Comparison of ENCODE assay signal across 27 mouse cellular contexts in genomic region chr3:30195186-30195585, GRCm38 (mm10).
DNase-seq lines count a peak whose midpoint lies in the region; ATAC-seq and TF ChIP-seq lines count a peak whose summit lies in the region.
"Had no signal": no experiment of that assay in that cellular context is flagged by ENCODE, and none has a peak within 500 bp of the region (broad histone marks: within the 10 kb centered on the region; RNA-seq: fewer than 3 reads in every experiment).

No protein-coding gene starts in this region.

- peak; percentile 88 for ATAC-seq in intestine, embryonic 15.5 days
- peak; percentile 95 for ATAC-seq in intestine, postnatal 0 days
- ATAC-seq in stomach, embryonic 16.5 days (ENCODE audit: insufficient read depth, low FRiP score) = 0 out of 2 replicates have a peak, but pooled peaks have one; percentile 29
- ATAC-seq: activated CD4-positive, CD25-positive, alpha-beta regulatory T cell, adult 4 months; CD4-positive, CD25-positive, alpha-beta regulatory T cell, adult 4 months; forebrain, embryonic 13.5 days; forebrain, embryonic 15.5 days; Patski had no signal

- WGBS in intestine, embryonic 15.5 days = 67% methylated on average over 3 of the region's 3 CpGs
- 38% methylated on average over 3 of the region's 3 CpGs for WGBS in intestine, postnatal 0 days
- 84% methylated on average over 3 of the region's 3 CpGs for WGBS in stomach, embryonic 16.5 days
- 86% methylated on average over 3 of the region's 3 CpGs for WGBS in lung, adult 2 months

- no peak for TF ChIP-seq CTCF in intestine, postnatal 0 days (IDR thresholded peaks at IDR 0.05; ENCODE audit: low read depth)
- no peak for TF ChIP-seq CTCF in lung, adult 2 months (IDR thresholded peaks at IDR 0.05; ENCODE audit: insufficient read depth, low read length)

- H3K9ac ChIP-seq in intestine, embryonic 15.5 days = no peak overlapping the region
- no peak overlapping the region for H3K9ac ChIP-seq in intestine, postnatal 0 days (ENCODE audit: low read depth, low read length)
- no peak overlapping the region for H3K9ac ChIP-seq in stomach, embryonic 16.5 days (ENCODE audit: low read length)
- H3K9ac ChIP-seq: embryonic facial prominence, embryonic 12.5 days; forebrain, embryonic 13.5 days; forebrain, embryonic 15.5 days had no signal

- H3K4me3 ChIP-seq in intestine, embryonic 15.5 days (replicated peaks) = no peak overlapping the region
- H3K4me3 ChIP-seq in intestine, postnatal 0 days (ENCODE audit: low read depth, low read length) = no peak overlapping the region
- H3K4me3 ChIP-seq in stomach, embryonic 16.5 days (replicated peaks; ENCODE audit: low read length) = no peak overlapping the region
- H3K4me3 ChIP-seq in lung, adult 2 months (replicated peaks; ENCODE audit: extremely low read depth, low read depth, low read length) = no peak overlapping the region
- H3K4me3 ChIP-seq: embryonic facial prominence, embryonic 10.5 days; embryonic facial prominence, embryonic 12.5 days; forebrain, embryonic 13.5 days; forebrain, embryonic 15.5 days had no signal

- intact Hi-C loops in heart, postnatal 14 days (cut with DNase I) = no loop called here

- no peaks in the 10 kb centered on the region for H3K9me3 ChIP-seq in intestine, embryonic 15.5 days
- H3K9me3 ChIP-seq in intestine, postnatal 0 days (ENCODE audit: control insufficient read depth) = no peaks in the 10 kb centered on the region
- no peaks in the 10 kb centered on the region for H3K9me3 ChIP-seq in stomach, embryonic 16.5 days (replicated peaks; ENCODE audit: control insufficient read depth, low read length)
- H3K9me3 ChIP-seq: embryonic facial prominence, embryonic 10.5 days; embryonic facial prominence, embryonic 12.5 days; forebrain, embryonic 13.5 days; forebrain, embryonic 15.5 days; G1E had no signal

- H3K4me2 ChIP-seq in intestine, embryonic 15.5 days (replicated peaks) = no peak overlapping the region
- H3K4me2 ChIP-seq in intestine, postnatal 0 days (replicated peaks; ENCODE audit: low read depth) = no peak overlapping the region
- no peak overlapping the region for H3K4me2 ChIP-seq in stomach, embryonic 16.5 days (ENCODE audit: low read depth, low read length)
- H3K4me2 ChIP-seq: embryonic facial prominence, embryonic 12.5 days; forebrain, embryonic 13.5 days; forebrain, embryonic 15.5 days had no signal

- no peaks in the 10 kb centered on the region for H3K27me3 ChIP-seq in intestine, embryonic 15.5 days (replicated peaks)
- H3K27me3 ChIP-seq in intestine, postnatal 0 days (replicated peaks; ENCODE audit: control insufficient read depth, insufficient read depth, low read length) = no peaks in the 10 kb centered on the region
- no peaks in the 10 kb centered on the region for H3K27me3 ChIP-seq in stomach, embryonic 16.5 days (ENCODE audit: control insufficient read depth, insufficient read depth, low read length)
- H3K27me3 ChIP-seq: CH12.LX; embryonic facial prominence, embryonic 12.5 days; forebrain, embryonic 13.5 days; forebrain, embryonic 15.5 days had no signal

- DNase-seq in heart, adult 11 months = peak; percentile 83
- no peak for DNase-seq in heart, postnatal 14 days
- DNase-seq in lung, adult 2 months = no peak
- no peak for DNase-seq in embryo, embryonic 10 days (ENCODE audit: low spot score)
- no peak for DNase-seq in right cerebral cortex, adult 2 months (ENCODE audit: low spot score in 2 of 2)
- DNase-seq: adrenal gland, adult 8-10 months; adrenal gland, postnatal 14 days; adrenal gland, postnatal 36 days; B cell, adult 2 months; cerebellum, adult 11 months; cerebellum, adult 18-20 months; cerebellum, adult 8-10 months; cerebellum, adult 9-11 months; cerebellum, postnatal 14 days; cerebellum, postnatal 36 days had no signal

- no peaks in the 10 kb centered on the region for H3K4me1 ChIP-seq in intestine, embryonic 15.5 days (replicated peaks)
- H3K4me1 ChIP-seq in intestine, postnatal 0 days (replicated peaks; ENCODE audit: control insufficient read depth, insufficient read depth, low read length) = peaks cover 5% of the 10 kb centered on the region; the same call in 1 of the 2 replicates
- 0 out of 2 replicates have a peak, but pooled peaks cover 6% of the 10 kb centered on the region for H3K4me1 ChIP-seq in stomach, embryonic 16.5 days (ENCODE audit: control insufficient read depth, insufficient read depth, low read length)
- no peaks in the 10 kb centered on the region for H3K4me1 ChIP-seq in lung, adult 2 months (ENCODE audit: control insufficient read depth, insufficient read depth, low read length)
- H3K4me1 ChIP-seq: forebrain, embryonic 13.5 days; forebrain, embryonic 15.5 days had no signal

- TF ChIP-seq POLR2A in lung, adult 2 months (IDR thresholded peaks at IDR 0.05; ENCODE audit: borderline replicate concordance, extremely low read depth, low read depth, low read length) = no peak

- no peaks in the 10 kb centered on the region for H3K36me3 ChIP-seq in intestine, embryonic 15.5 days
- no peaks in the 10 kb centered on the region for H3K36me3 ChIP-seq in intestine, postnatal 0 days (ENCODE audit: control insufficient read depth, insufficient read depth)
- no peaks in the 10 kb centered on the region for H3K36me3 ChIP-seq in stomach, embryonic 16.5 days (ENCODE audit: control insufficient read depth, insufficient read depth, low read length)
- H3K36me3 ChIP-seq: embryonic facial prominence, embryonic 10.5 days; embryonic facial prominence, embryonic 12.5 days; forebrain, embryonic 15.5 days; G1E had no signal

- no peak overlapping the region for H3K27ac ChIP-seq in intestine, embryonic 15.5 days
- H3K27ac ChIP-seq in intestine, postnatal 0 days (ENCODE audit: low read depth, low read length) = no peak overlapping the region
- H3K27ac ChIP-seq in stomach, embryonic 16.5 days (ENCODE audit: low read length) = no peak overlapping the region
- H3K27ac ChIP-seq: embryonic facial prominence, embryonic 10.5 days; embryonic facial prominence, embryonic 12.5 days; forebrain, embryonic 13.5 days; forebrain, embryonic 15.5 days had no signal

Comparison
In these comparisons a context has a peak if more than half of its experiments do, and no peak if none do; other contexts are left out.
1. ATAC-seq: peak in every context shown above with its lines; median percentile 95 in intestine, postnatal 0 days; 88 in intestine, embryonic 15.5 days; 29 in stomach, embryonic 16.5 days.